Mouse (Mus musculus): ENCODE measurements around the gene Inpp5b.

Inpp5b gene

GRCm38 (mm10) chr4:124765802-124766565 is 24.3 kb downstream of the Inpp5b start:
- no peak for DNase-seq (ENCODE audit: low spot score in 2 of 2)

GRCm38 (mm10) chr4:124766566-124766940 is 24.9 kb downstream of the Inpp5b start:
- no peak for DNase-seq (ENCODE audit: low spot score in 2 of 2)

- peak in 1 of 2 experiments; percentile 20 for DNase-seq (ENCODE audit: low spot score in 2 of 2)
Measured at GRCm38 (mm10) chr4:124768963-124769591, 27.4 kb downstream of the Inpp5b start.

GRCm38 (mm10) chr4:124770624-124771023 is 29.0 kb downstream of the Inpp5b start:
- peak; percentile 32 to 43 for DNase-seq (ENCODE audit: low spot score in 2 of 2)

- DNase-seq (ENCODE audit: low spot score in 2 of 2): no peak
Measured at GRCm38 (mm10) chr4:124772125-124772524, 30.5 kb downstream of the Inpp5b start.

- no peak for DNase-seq (ENCODE audit: low spot score in 2 of 2)
Measured at GRCm38 (mm10) chr4:124773449-124773848, 31.8 kb downstream of the Inpp5b start.

DNA sequence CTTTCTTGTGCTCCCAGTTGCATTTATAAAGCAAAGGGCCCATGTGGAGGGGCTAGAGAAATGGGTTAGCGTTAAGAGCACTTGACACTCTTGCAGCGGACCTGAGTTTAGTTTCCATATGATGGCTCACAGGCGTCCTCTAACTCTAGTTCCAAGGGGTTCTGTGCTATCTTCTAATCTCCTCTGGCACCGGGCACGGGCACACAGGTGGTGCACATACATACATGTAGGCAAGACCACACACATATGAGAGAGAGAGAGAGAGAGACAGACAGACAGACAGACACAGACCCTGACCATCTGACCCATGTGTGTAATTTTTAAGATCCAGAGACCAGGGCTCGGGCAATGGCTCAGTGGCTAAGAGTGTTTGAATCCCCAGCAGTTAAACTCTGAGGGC is 32.3 kb downstream of the Inpp5b start:
- no peak for DNase-seq (ENCODE audit: low spot score in 2 of 2)

- no peak for DNase-seq (ENCODE audit: low spot score in 2 of 2)
Measured at GRCm38 (mm10) chr4:124774429-124774828, 32.8 kb downstream of the Inpp5b start.

- DNase-seq (ENCODE audit: low spot score in 2 of 2): no peak
Measured at GRCm38 (mm10) chr4:124781361-124781760, 39.7 kb downstream of the Inpp5b start.

- DNase-seq (ENCODE audit: low spot score in 2 of 2): no peak
Measured at GRCm38 (mm10) chr4:124782395-124782794, 40.7 kb downstream of the Inpp5b start.

GRCm38 (mm10) chr4:124783937-124784336 is 42.3 kb downstream of the Inpp5b start:
- DNase-seq (ENCODE audit: low spot score in 2 of 2): no peak

DNA sequence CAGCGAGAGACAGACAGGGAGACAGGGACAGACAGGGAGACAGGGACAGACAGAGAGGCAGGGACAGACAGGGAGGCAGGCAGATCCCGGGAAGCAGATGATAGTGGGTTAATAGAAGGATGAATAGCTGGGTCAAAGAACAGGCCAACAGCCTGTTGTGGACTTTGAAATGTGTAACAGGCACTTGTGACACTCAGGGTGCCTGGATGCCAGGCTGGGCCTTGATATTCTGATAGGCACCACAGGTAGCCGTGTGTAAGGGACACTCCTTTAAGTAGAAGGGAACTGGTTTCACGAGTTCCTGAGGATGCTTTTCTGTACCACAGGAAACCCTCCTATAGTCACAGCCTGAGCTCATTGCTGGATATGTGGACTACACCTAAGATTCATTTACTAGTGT is 48.4 kb downstream of the Inpp5b start:
- no peak for DNase-seq (ENCODE audit: low spot score in 2 of 2)

GRCm38 (mm10) chr4:124792114-124792513 is 50.5 kb downstream of the Inpp5b start:
- DNase-seq (ENCODE audit: low spot score in 2 of 2): no peak

DNA sequence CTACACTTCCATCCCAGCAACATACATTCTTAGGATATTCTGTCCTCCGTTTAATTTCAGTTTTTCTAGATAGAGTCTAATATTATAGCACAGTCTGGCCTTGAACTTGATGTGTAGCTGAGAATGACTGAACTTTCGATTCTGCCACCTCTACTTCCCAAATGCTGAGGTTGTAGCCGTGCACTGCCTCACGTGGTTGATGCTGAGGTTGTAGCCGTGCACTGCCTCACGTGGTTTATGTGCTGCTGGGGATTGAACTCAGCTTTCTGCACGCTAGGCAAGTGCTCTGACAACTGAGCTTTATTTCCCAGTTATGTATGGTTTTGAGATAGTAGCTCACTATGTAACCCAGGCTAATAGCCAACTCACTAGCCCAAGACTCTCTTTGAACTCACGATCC is 54.5 kb downstream of the Inpp5b start:
- DNase-seq (ENCODE audit: low spot score in 2 of 2): no peak

DNA sequence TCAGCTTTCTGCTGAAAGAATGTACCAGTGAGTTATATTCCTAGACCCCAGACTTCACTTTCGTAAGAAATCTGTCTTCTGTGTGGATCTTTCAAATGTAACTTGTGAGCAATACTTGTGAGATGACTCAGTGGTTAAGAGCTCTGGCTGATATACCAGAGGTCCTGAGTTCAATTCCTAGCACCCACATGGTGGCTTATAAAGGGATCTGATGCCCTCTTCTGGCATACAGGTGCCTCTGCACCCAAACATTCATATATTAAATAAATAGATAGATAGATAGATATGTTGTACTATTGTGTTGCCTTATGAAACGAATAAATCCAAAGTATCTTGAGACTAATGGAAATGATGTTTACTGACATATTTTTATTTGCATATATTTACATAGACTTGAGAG is 55.3 kb downstream of the Inpp5b start:
- no peak for DNase-seq (ENCODE audit: low spot score in 2 of 2)

GRCm38 (mm10) chr4:124801552-124802308 is 60.1 kb downstream of the Inpp5b start, which contains the start of gene Mtf1:
Mtf1 (plus strand) TSS chr4:124802104.
- peak; percentile 72 to 83 for DNase-seq (ENCODE audit: low spot score in 2 of 2)

GRCm38 (mm10) chr4:124802309-124803260 is 60.9 kb downstream of the Inpp5b start:
- DNase-seq (ENCODE audit: low spot score in 2 of 2): peak; percentile 92 to 95

- DNase-seq (ENCODE audit: low spot score in 2 of 2): no peak
Measured at GRCm38 (mm10) chr4:124803406-124803805, 61.8 kb downstream of the Inpp5b start.

DNA sequence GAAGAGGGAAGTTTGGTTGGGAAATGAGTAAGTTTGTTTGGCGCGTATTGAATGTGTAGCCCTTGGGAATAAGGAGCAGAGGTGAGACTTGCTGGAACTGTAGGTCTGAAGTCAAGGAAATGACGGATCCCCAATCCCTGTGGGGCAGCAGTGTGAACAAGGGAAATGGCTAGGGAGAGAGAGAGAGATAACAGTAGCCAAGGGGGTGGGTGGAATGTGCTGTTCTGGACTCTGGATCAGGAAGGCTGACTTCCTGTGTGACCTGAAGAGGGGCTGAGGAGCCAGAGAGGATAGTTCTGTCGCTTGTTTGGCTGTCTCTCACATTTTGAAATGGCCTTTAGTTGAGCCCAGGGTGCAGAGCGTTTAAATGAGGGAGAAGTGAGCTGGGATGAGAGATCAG is 66.9 kb downstream of the Inpp5b start:
- DNase-seq (ENCODE audit: low spot score in 2 of 2): no peak

DNA sequence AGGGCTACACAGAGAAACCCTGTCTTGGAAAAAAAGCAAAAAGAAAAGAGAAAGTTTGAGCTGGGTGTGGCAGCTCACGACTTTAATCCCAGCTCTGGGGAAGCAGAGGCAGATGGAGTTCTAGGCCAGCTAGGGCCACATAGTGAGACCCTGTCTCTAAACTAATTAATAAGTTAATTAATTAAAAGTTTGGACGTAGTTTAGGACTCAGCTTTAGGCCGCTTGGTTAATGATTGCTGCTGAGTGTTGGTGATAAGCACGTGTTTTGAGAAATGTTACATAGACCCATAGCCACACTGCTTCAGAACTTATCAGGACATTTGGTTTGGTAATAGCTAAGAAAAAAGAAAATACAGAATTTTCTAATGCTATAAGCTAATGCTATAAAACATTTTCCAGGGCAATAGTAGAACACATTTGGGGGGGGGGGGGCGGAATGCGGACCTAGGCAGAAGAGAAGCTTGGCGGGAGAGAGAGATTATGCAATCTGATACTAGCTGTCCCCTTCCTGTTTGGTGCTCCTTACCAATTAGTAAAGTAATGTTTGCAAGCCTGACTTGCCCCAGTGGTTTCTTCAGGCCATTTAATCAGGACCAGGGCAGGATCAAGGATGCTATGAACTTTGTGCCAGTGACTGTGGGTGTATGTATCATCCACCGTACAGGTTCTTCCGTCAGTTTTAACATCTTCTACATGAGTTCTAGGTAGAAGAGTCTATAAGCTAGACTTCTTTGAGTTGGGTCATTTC is 67.7 kb downstream of the Inpp5b start:
- no peak for DNase-seq (ENCODE audit: low spot score in 2 of 2)

- DNase-seq (ENCODE audit: low spot score in 2 of 2): no peak
Measured at GRCm38 (mm10) chr4:124810056-124810455, 68.4 kb downstream of the Inpp5b start.
